In genomic region chr6:86366125-86366852, GRCm38 (mm10) we compare ENCODE assay signal across 8 mouse cellular contexts. TPM values are rescaled to one million over a fixed set of nuclear protein-coding genes. Genes with fewer than 3 reads are reported as not detected.
DNase-seq lines count a peak whose midpoint lies in the region; ATAC-seq and TF ChIP-seq lines count a peak whose summit lies in the region.

No protein-coding gene starts in this region.

- no peak for DNase-seq in ES-E14 (ENCODE audit: low read depth, low spot score)
- DNase-seq in adrenal gland, postnatal 25 days, result peak; percentile 75
- DNase-seq in forebrain, embryonic 10.5 days (ENCODE audit: extremely low spot score, low spot score), result peak; percentile 23
- DNase-seq in hindbrain, embryonic 11.5 days (ENCODE audit: low spot score), result no peak
- peak; percentile 24 to 48 for DNase-seq in layer of hippocampus, postnatal 14 days (ENCODE audit: low spot score in 2 of 2)
- DNase-seq in lung, postnatal 10 days, result peak; percentile 49
- DNase-seq in spleen, postnatal 10 days (ENCODE audit: low spot score in 2 of 2), result peak; percentile 16 to 21
- DNase-seq in yolk sac, embryonic 10.5 days (ENCODE audit: low spot score), result no peak

- peaks cover 0 to 7% of the 10 kb centered on the region in 2 experiments; a peak in 1 of 4 replicates for H3K4me1 ChIP-seq in ES-E14 (ENCODE audit: control insufficient read depth in 2 of 2, insufficient read depth in 2 of 2, low read length in 2 of 2, poor library complexity in 1 of 2)
- peaks cover 31% of the 10 kb centered on the region for H3K4me1 ChIP-seq in forebrain, embryonic 10.5 days
- H3K4me1 ChIP-seq in hindbrain, embryonic 11.5 days (replicated peaks; ENCODE audit: control insufficient read depth, insufficient read depth, low read length), result no peaks in the 10 kb centered on the region; the same call in 1 of the 2 replicates

- H3K4me2 ChIP-seq in hindbrain, embryonic 11.5 days (replicated peaks; ENCODE audit: low read depth, low read length), result peak overlapping the region; percentile 87

- in situ Hi-C loops in ES-E14 (cut with MboI; ENCODE audit: low sequenced_read_pairs in 2 of 2, unreplicated experiment in 2 of 2), result loop anchor here in 1 of 2 experiments (25.0 kb wide), 1 partner anchor 229 kb away; no protein-coding TSS in a partner anchor

- no peaks in the 10 kb centered on the region for H3K9me3 ChIP-seq in ES-E14 (ENCODE audit: control insufficient read depth, insufficient read depth, low read depth, low read length)
- H3K9me3 ChIP-seq in forebrain, embryonic 10.5 days, result no peaks in the 10 kb centered on the region
- H3K9me3 ChIP-seq in hindbrain, embryonic 11.5 days (ENCODE audit: control insufficient read depth, low read length), result no peaks in the 10 kb centered on the region

- H3K9ac ChIP-seq in ES-E14 (ENCODE audit: insufficient read depth, low read depth, low read length, poor library complexity, severe bottlenecking), result peak overlapping the region; percentile 98
- peak overlapping the region; percentile 90 for H3K9ac ChIP-seq in hindbrain, embryonic 11.5 days (ENCODE audit: low read depth, low read length)

- no peaks in the 10 kb centered on the region for H3K27me3 ChIP-seq in forebrain, embryonic 10.5 days (ENCODE audit: poor library complexity, severe bottlenecking)
- H3K27me3 ChIP-seq in hindbrain, embryonic 11.5 days (ENCODE audit: control insufficient read depth, insufficient read depth, low read length), result no peaks in the 10 kb centered on the region

- H3K27ac ChIP-seq in ES-E14 (ENCODE audit: insufficient read depth, low read depth, low read length, poor library complexity, severe bottlenecking), result peak overlapping the region; percentile 68
- H3K27ac ChIP-seq in forebrain, embryonic 10.5 days, result peak overlapping the region; percentile 94
- H3K27ac ChIP-seq in hindbrain, embryonic 11.5 days (ENCODE audit: low read depth, low read length), result peak overlapping the region; percentile 51; the same call in 1 of the 2 replicates

- peak overlapping the region; percentile 82 to 97 for H3K4me3 ChIP-seq in ES-E14 (ENCODE audit: insufficient read depth in 1 of 2, low read depth in 1 of 2, low read length in 2 of 2, poor library complexity in 1 of 2, severe bottlenecking in 1 of 2)
- peak overlapping the region; percentile 81 for H3K4me3 ChIP-seq in forebrain, embryonic 10.5 days
- peak overlapping the region; percentile 71 for H3K4me3 ChIP-seq in hindbrain, embryonic 11.5 days (ENCODE audit: low read depth, low read length)

- H3K36me3 ChIP-seq in ES-E14 (ENCODE audit: control insufficient read depth, insufficient read depth, low read length, poor library complexity, severe bottlenecking), result peaks cover 9% of the 10 kb centered on the region
- H3K36me3 ChIP-seq in forebrain, embryonic 10.5 days (replicated peaks), result peaks cover 33% of the 10 kb centered on the region
- H3K36me3 ChIP-seq in hindbrain, embryonic 11.5 days (ENCODE audit: control insufficient read depth, insufficient read depth, low read length), result no peaks in the 10 kb centered on the region

- 0 out of 2 replicates have a peak, but pooled peaks have one; percentile 1 for ATAC-seq in hindbrain, embryonic 11.5 days (ENCODE audit: low FRiP score)

- 50% methylated on average over 25 of the region's 25 CpGs for WGBS in forebrain, embryonic 10.5 days
- WGBS in hindbrain, embryonic 11.5 days, result 48% methylated on average over 25 of the region's 25 CpGs

TF ChIP-seq in ES-E14, 5 proteins besides CTCF, POLR2A, EP300 and RAD21:
- TF ChIP-seq MAFK (IDR thresholded peaks at IDR 0.05; ENCODE audit: insufficient read depth, low read depth, low read length) (no peak), ZC3H11A (IDR thresholded peaks at IDR 0.05; ENCODE audit: borderline replicate concordance, low read depth, low read length) (no peak), CHD2 (IDR thresholded peaks at IDR 0.05; ENCODE audit: low read depth, low read length) (no peak), HCFC1 (IDR thresholded peaks at IDR 0.05; ENCODE audit: borderline replicate concordance, insufficient read depth, low read length) (no peak), ZNF384 (IDR thresholded peaks at IDR 0.05; ENCODE audit: low read depth, low read length) (no peak)

RNA-seq across cellular contexts. Expression of gene Fam136a, which starts 0.8 kb away (rescaled TPM):
- 100 and 116 TPM in 2 replicates for total RNA-seq in ES-E14 (2012; rRNA removed)
- total RNA-seq in adrenal gland, postnatal 25 days (2021), result 114 and 132 TPM in 2 replicates
- polyA plus RNA-seq in forebrain, embryonic 10.5 days (2016; fragmentation: Nextera tagmentation; extraction: Ambion mirVana), result 208 and 210 TPM in 2 replicates
- 137 and 140 TPM in 2 replicates for polyA plus RNA-seq in hindbrain, embryonic 11.5 days (2014; fragmentation: Nextera tagmentation; extraction: Ambion mirVana)
- 10 to 100 TPM; 31.3 to 35.0 TPM for total RNA-seq in layer of hippocampus, postnatal 14 days (2021)

RNA-seq across cellular contexts. Expression of gene Snrpg, which starts 4.8 kb away (rescaled TPM):
- total RNA-seq in ES-E14 (2012; rRNA removed), result 672 and 786 TPM in 2 replicates
- 378 and 463 TPM in 2 replicates for total RNA-seq in adrenal gland, postnatal 25 days (2021)
- 939 and 953 TPM in 2 replicates for polyA plus RNA-seq in forebrain, embryonic 10.5 days (2016; fragmentation: Nextera tagmentation; extraction: Ambion mirVana)
- polyA plus RNA-seq in hindbrain, embryonic 11.5 days (2014; fragmentation: Nextera tagmentation; extraction: Ambion mirVana), result 610 and 651 TPM in 2 replicates
- 10 to 100 TPM; 77.9 to 92.1 TPM for total RNA-seq in layer of hippocampus, postnatal 14 days (2021)

RNA-seq across cellular contexts. Expression of gene Pcyox1, which starts 30.7 kb away (rescaled TPM):
- total RNA-seq in ES-E14 (2012; rRNA removed), result 41.5 and 58.5 TPM in 2 replicates
- 208 and 254 TPM in 2 replicates for total RNA-seq in adrenal gland, postnatal 25 days (2021)
- polyA plus RNA-seq in forebrain, embryonic 10.5 days (2016; fragmentation: Nextera tagmentation; extraction: Ambion mirVana), result 73.5 and 78.3 TPM in 2 replicates
- 107 and 109 TPM in 2 replicates for polyA plus RNA-seq in hindbrain, embryonic 11.5 days (2014; fragmentation: Nextera tagmentation; extraction: Ambion mirVana)
- 100 to 1,000 TPM; 113 to 130 TPM for total RNA-seq in layer of hippocampus, postnatal 14 days (2021)

RNA-seq across cellular contexts. Expression of gene Tia1, which starts 37.7 kb away (rescaled TPM):
- 46.1 and 70.9 TPM in 2 replicates for total RNA-seq in ES-E14 (2012; rRNA removed)
- 82.0 and 85.8 TPM in 2 replicates for total RNA-seq in adrenal gland, postnatal 25 days (2021)
- 209 and 212 TPM in 2 replicates for polyA plus RNA-seq in forebrain, embryonic 10.5 days (2016; fragmentation: Nextera tagmentation; extraction: Ambion mirVana)
- 270 and 292 TPM in 2 replicates for polyA plus RNA-seq in hindbrain, embryonic 11.5 days (2014; fragmentation: Nextera tagmentation; extraction: Ambion mirVana)
- total RNA-seq in layer of hippocampus, postnatal 14 days (2021), result 100 to 1,000 TPM; 135 to 147 TPM

Comparison
In these comparisons a context has a peak if more than half of its experiments do, and no peak if none do; other contexts are left out.
1. DNase-seq: peak in adrenal gland, postnatal 25 days (single experiment), forebrain, embryonic 10.5 days (single experiment), layer of hippocampus, postnatal 14 days (2 of 2), lung, postnatal 10 days (single experiment) and spleen, postnatal 10 days (2 of 2); none in ES-E14 (single experiment), hindbrain, embryonic 11.5 days (single experiment) and yolk sac, embryonic 10.5 days (single experiment).
2. Peak in every context shown above with its lines, with median percentiles within 50 percentile points of each other: H3K27ac ChIP-seq and H3K4me3 ChIP-seq.